Mouse (Mus musculus): ENCODE measurements around the gene Cul7.

Gene Cul7

GRCm38 (mm10) chr17:46628791-46629684 lies 21.1 kb upstream of the Cul7 start, which contains the start of gene Ptk7:
Ptk7 (minus strand) TSS chr17:46629504.
- peak; percentile 88 to 93 for DNase-seq

- peak; percentile 82 to 94 for DNase-seq
Measured at GRCm38 (mm10) chr17:46629685-46630441, 20.3 kb upstream of the Cul7 start.

GRCm38 (mm10) chr17:46636831-46637523 lies 13.2 kb upstream of the Cul7 start:
- DNase-seq, result peak; percentile 58 to 83

GRCm38 (mm10) chr17:46639929-46640328 lies 10.2 kb upstream of the Cul7 start:
- DNase-seq, result no peak

- DNase-seq, result no peak
Measured at GRCm38 (mm10) chr17:46642060-46642459, 8.1 kb upstream of the Cul7 start.

- no peak for DNase-seq
Measured at GRCm38 (mm10) chr17:46644152-46644805, 5.9 kb upstream of the Cul7 start.

- DNase-seq, result peak; percentile 81 to 86
Measured at GRCm38 (mm10) chr17:46644916-46645475, 5.1 kb upstream of the Cul7 start.

- peak; percentile 99 to 100 for DNase-seq
Measured at GRCm38 (mm10) chr17:46645561-46646321, 4.4 kb upstream of the Cul7 start, which contains the start of the genes Klc4 and Mrpl2. Klc4 (minus strand) TSS chr17:46646022. Mrpl2 (plus strand) TSS chr17:46646229.

- DNase-seq, result no peak
Measured at GRCm38 (mm10) chr17:46646322-46646662, 3.8 kb upstream of the Cul7 start.

GRCm38 (mm10) chr17:46647279-46647678 lies 2.9 kb upstream of the Cul7 start:
- DNase-seq, result no peak

- DNase-seq, result no peak
Measured at GRCm38 (mm10) chr17:46648436-46648835, 1.7 kb upstream of the Cul7 start.

- DNase-seq, result peak in 1 of 2 experiments; percentile 59
Measured at GRCm38 (mm10) chr17:46649811-46650210, 326 bp upstream of the Cul7 start.

- no peak for DNase-seq
Measured at GRCm38 (mm10) chr17:46651292-46651691, 1.2 kb downstream of the Cul7 start.

GRCm38 (mm10) chr17:46651755-46652547 lies 1.8 kb downstream of the Cul7 start:
- no peak for DNase-seq

- no peak for DNase-seq
Measured at GRCm38 (mm10) chr17:46656054-46656453, 5.9 kb downstream of the Cul7 start.

GRCm38 (mm10) chr17:46661351-46661750 lies 11.2 kb downstream of the Cul7 start:
- DNase-seq, result no peak

- no peak for DNase-seq
Measured at GRCm38 (mm10) chr17:46661981-46662380, 11.8 kb downstream of the Cul7 start.

GRCm38 (mm10) chr17:46662730-46663129 lies 12.6 kb downstream of the Cul7 start:
- DNase-seq, result no peak

- no peak for DNase-seq
Measured at GRCm38 (mm10) chr17:46667712-46668111, 17.6 kb downstream of the Cul7 start.

GRCm38 (mm10) chr17:46669911-46670310 lies 19.8 kb downstream of the Cul7 start:
- no peak for DNase-seq
